Mouse (Mus musculus) WW6 (cell line): ENCODE measurements at regions not wholly inside any gene's neighbourhood (a gene's known extent, or its start where the extent isn't known, plus 50 kb on each side); places are given as distances from the start of the nearest gene placed in this dataset.

Experiments used
- DNase-seq: peaks from one replicate; pipeline ENCODE4 v3.0.0-alpha.2; 2013; ENCODE audit warnings: low read depth, low spot score

GRCm38 (mm10) chr11:24226755-24227154, 148.9 kb downstream of the Bcl11a start:
- DNase-seq, result no peak

GRCm38 (mm10) chr11:24233376-24233775, 155.5 kb downstream of the Bcl11a start:
- no peak for DNase-seq

- no peak for DNase-seq
These were observed 156.0 kb downstream of the Bcl11a start for GRCm38 (mm10) chr11:24233821-24234220.

- no peak for DNase-seq
These were observed 156.6 kb downstream of the Bcl11a start for GRCm38 (mm10) chr11:24234422-24234821.

- DNase-seq, result no peak
These were observed 157.5 kb downstream of the Bcl11a start for GRCm38 (mm10) chr11:24235326-24235725.

GRCm38 (mm10) chr11:24239631-24240030, 161.8 kb downstream of the Bcl11a start:
- DNase-seq, result no peak

GRCm38 (mm10) chr11:24242096-24242495, 164.2 kb downstream of the Bcl11a start:
- no peak for DNase-seq

- DNase-seq, result no peak
These were observed 165.0 kb downstream of the Bcl11a start for GRCm38 (mm10) chr11:24242888-24243287.

GRCm38 (mm10) chr11:24245390-24245789, 167.5 kb downstream of the Bcl11a start:
- no peak for DNase-seq

- no peak for DNase-seq
These were observed 168.5 kb downstream of the Bcl11a start for GRCm38 (mm10) chr11:24246314-24246713.

GRCm38 (mm10) chr11:24247285-24247684, 169.4 kb downstream of the Bcl11a start:
- DNase-seq, result no peak

GRCm38 (mm10) chr11:24251516-24251915, 173.7 kb downstream of the Bcl11a start:
- DNase-seq, result no peak

GRCm38 (mm10) chr11:24255201-24256060, 177.6 kb downstream of the Bcl11a start:
- DNase-seq, result no peak

GRCm38 (mm10) chr11:24257741-24258140, 179.9 kb downstream of the Bcl11a start:
- DNase-seq, result no peak

- no peak for DNase-seq
These were observed 180.5 kb downstream of the Bcl11a start for GRCm38 (mm10) chr11:24258340-24258739.

GRCm38 (mm10) chr11:24259668-24260067, 181.8 kb downstream of the Bcl11a start:
- no peak for DNase-seq

- no peak for DNase-seq
These were observed 191.2 kb downstream of the Bcl11a start for GRCm38 (mm10) chr11:24269046-24269445.

GRCm38 (mm10) chr11:24281628-24282027, 203.8 kb downstream of the Bcl11a start:
- no peak for DNase-seq

GRCm38 (mm10) chr11:24282556-24282955, 204.7 kb downstream of the Bcl11a start:
- DNase-seq, result no peak

GRCm38 (mm10) chr11:24286129-24287108, 208.6 kb downstream of the Bcl11a start:
- DNase-seq, result no peak

GRCm38 (mm10) chr11:24293209-24293608, 215.4 kb downstream of the Bcl11a start:
- DNase-seq, result no peak

GRCm38 (mm10) chr11:24293860-24294531, 216.1 kb downstream of the Bcl11a start:
- no peak for DNase-seq
